Mouse (Mus musculus) adrenal gland (tissue): ENCODE measurements around the gene Gm15085.
"Not testable (repeated sequence)": the region's sequence is repeated elsewhere in the genome, so short reads cannot be mapped to it uniquely, and the experiment has no call there.

Experiments used
- intact Hi-C: fragments of 180-260 bp; cut with DNase I; formaldehyde crosslinking; loops from one replicate; pipeline ENCODE4 v1.15.1; 2025
- long read RNA-seq, 2 experiments: library from polyadenylated mRNA; unstranded; transcript quantifications; one replicate each; pipeline ENCODE4 v2.0.0; 2020; ENCODE audit warnings: borderline replicate concordance in 1 of 2; ENCODE audit not compliant: insufficient replicate concordance in 1 of 2

The Gm15085 gene
- long read RNA-seq, experiment 1, result 0 reads
- long read RNA-seq, experiment 2, result 0 reads

- intact Hi-C loops, result not testable (repeated sequence)
These were observed at the start of gene Gm15085 for GRCm38 (mm10) chrX:149447317-149447716. TSS of gene Gm15085 (plus strand) at chrX:149447617.
